Mouse (Mus musculus) intestine, postnatal 0 days (tissue): ENCODE data around the gene Ikzf1. TPM values are rescaled to one million over a fixed set of nuclear protein-coding genes. Genes with fewer than 3 reads are reported as not detected.

Experiments used
- ATAC-seq: fragments of 200-750 bp; cut with Nextera tagmentation; 2 replicates; pipeline ENCODE4 v1.8.0; 2017; ENCODE audit warnings: mild to moderate bottlenecking, moderate TSS enrichment, moderate library complexity
- H3K27ac ChIP-seq: fragments of 300-500 bp; sonication (generic); 2 replicates; pipeline ENCODE4 v1.5.1; 2014; ENCODE audit warnings: mild to moderate bottlenecking, low read depth, low read length, moderate library complexity
- H3K27me3 ChIP-seq: fragments of 300-500 bp; sonication (generic); replicated peaks from 2 replicates; pipeline ENCODE4 v1.6.1; 2014; ENCODE audit warnings: low read length, mixed read lengths; ENCODE audit not compliant: control insufficient read depth, insufficient read depth
- H3K36me3 ChIP-seq: fragments of 300-500 bp; sonication (generic); 2 replicates; pipeline ENCODE4 v1.6.1; 2014; ENCODE audit warnings: mild to moderate bottlenecking, moderate library complexity; ENCODE audit not compliant: control insufficient read depth, insufficient read depth
- H3K4me1 ChIP-seq: fragments of 300-500 bp; sonication (generic); replicated peaks from 2 replicates; pipeline ENCODE4 v1.6.1; 2014; ENCODE audit warnings: antibody characterized with exemption, low read length, mixed read lengths; ENCODE audit not compliant: control insufficient read depth, insufficient read depth
- H3K4me2 ChIP-seq: fragments of 300-500 bp; sonication (generic); replicated peaks from 2 replicates; pipeline ENCODE4 v1.6.1; 2014; ENCODE audit warnings: low read depth, mild to moderate bottlenecking, moderate library complexity
- H3K4me3 ChIP-seq: fragments of 300-500 bp; sonication (generic); 2 replicates; pipeline ENCODE4 v1.5.1; 2014; ENCODE audit warnings: low read depth, low read length
- H3K9ac ChIP-seq: fragments of 300-500 bp; sonication (generic); 2 replicates; pipeline ENCODE4 v1.6.1; 2014; ENCODE audit warnings: mild to moderate bottlenecking, low read depth, low read length
- H3K9me3 ChIP-seq: fragments of 300-500 bp; sonication (generic); 2 replicates; pipeline ENCODE4 v1.6.1; 2016; ENCODE audit warnings: mixed run types; ENCODE audit not compliant: control insufficient read depth
- CTCF ChIP-seq: sonication (generic); IDR thresholded peaks from 2 replicates; pipeline ENCODE4 v1.5.1; 2016; ENCODE audit warnings: low read depth, mild to moderate bottlenecking, control low read depth, antibody characterized with exemption, moderate library complexity
- WGBS: fragments of 180-500 bp; shearing (Covaris S2); extraction: QIAGEN DNeasy Blood & Tissue Kit; methylation state at CpG from one replicate; pipeline ENCODE4 v1.1.7; 2014; 5-methylcytosine and 5-hydroxymethylcytosine counted together
- polyA plus RNA-seq: library from polyadenylated mRNA; unstranded; fragments of >200 nt; fragmentation: Nextera tagmentation; extraction: Ambion mirVana; gene quantifications from 2 replicates; pipeline ENCODE4 v1.2.1, GENCODE M21; 2015

Ikzf1 gene
- polyA plus RNA-seq, 1 experiment from 2014 or later, result 0.85 TPM

GRCm38 (mm10) chr11:11766105-11766504, 81.3 kb downstream of the Ikzf1 start:
- Histone ChIP-seq H3K27ac (no peak overlapping the region), H3K9me3 (no peaks in the 10 kb centered on the region), H3K36me3 (no peaks in the 10 kb centered on the region), H3K9ac (no peak overlapping the region), H3K4me3 (no peak overlapping the region), H3K4me2 (no peak overlapping the region), H3K27me3 (no peaks in the 10 kb centered on the region), H3K4me1 (no peaks in the 10 kb centered on the region)
- 72% methylated on average over 1 of the region's 1 CpGs for WGBS
- no peak for TF ChIP-seq CTCF
- no peak for ATAC-seq

DNA sequence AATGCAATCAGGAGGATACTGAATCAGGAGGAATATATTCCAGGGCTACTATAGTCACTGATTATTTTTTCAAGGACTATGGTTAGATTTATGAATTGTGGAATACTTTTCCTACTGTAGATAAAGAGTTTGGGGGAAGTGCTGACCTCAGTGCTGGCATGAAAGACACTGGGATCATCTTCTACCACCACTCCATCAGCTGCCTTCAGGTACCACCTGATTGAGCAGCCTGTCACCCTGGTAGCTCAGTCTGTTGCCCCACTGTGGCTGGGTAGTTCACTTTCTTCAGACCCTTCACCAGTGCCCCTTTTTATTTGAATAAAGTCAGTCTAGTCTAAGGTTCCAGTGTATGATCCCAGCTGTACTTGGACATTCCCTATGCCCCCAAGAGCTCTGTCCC, 81.9 kb downstream of the Ikzf1 start:
- Histone ChIP-seq H3K4me3 (no peak overlapping the region), H3K27me3 (no peaks in the 10 kb centered on the region), H3K9ac (no peak overlapping the region), H3K4me2 (no peak overlapping the region), H3K4me1 (no peaks in the 10 kb centered on the region), H3K36me3 (no peaks in the 10 kb centered on the region), H3K9me3 (no peaks in the 10 kb centered on the region), H3K27ac (no peak overlapping the region)
- ATAC-seq, result no peak
- no peak for TF ChIP-seq CTCF

DNA sequence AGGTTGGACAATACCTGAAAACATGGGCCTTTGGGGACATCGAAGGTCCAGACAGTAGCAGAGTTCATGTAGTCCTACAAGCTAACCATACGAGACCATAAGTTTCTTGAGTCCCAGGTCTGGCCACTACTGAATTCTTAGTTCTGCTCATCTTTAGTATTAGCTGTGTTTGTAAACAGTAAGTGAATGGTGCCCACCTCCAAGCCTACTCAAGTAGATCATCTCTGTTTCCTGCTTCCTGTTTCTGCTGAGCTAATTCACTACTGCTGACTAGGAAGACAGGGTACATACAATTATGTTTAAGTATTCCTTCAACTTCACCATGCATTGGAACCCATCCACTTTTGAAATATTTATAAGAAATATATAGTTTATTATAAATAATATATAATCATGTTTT, 83.3 kb downstream of the Ikzf1 start:
- H3K4me2 ChIP-seq, result no peak overlapping the region
- H3K27ac ChIP-seq, result no peak overlapping the region
- no peak for ATAC-seq
- no peaks in the 10 kb centered on the region for H3K27me3 ChIP-seq
- no peaks in the 10 kb centered on the region for H3K9me3 ChIP-seq
- H3K4me3 ChIP-seq, result no peak overlapping the region
- no peak for TF ChIP-seq CTCF
- no peaks in the 10 kb centered on the region for H3K36me3 ChIP-seq
- H3K9ac ChIP-seq, result no peak overlapping the region
- WGBS, result 82% methylated on average over 2 of the region's 2 CpGs
- no peaks in the 10 kb centered on the region for H3K4me1 ChIP-seq

GRCm38 (mm10) chr11:11769281-11769680, 84.5 kb downstream of the Ikzf1 start:
- no peaks in the 10 kb centered on the region for H3K36me3 ChIP-seq
- no peaks in the 10 kb centered on the region for H3K9me3 ChIP-seq
- 92% methylated on average over 20 of the region's 20 CpGs for WGBS
- no peaks in the 10 kb centered on the region for H3K4me1 ChIP-seq
- no peak for TF ChIP-seq CTCF
- ATAC-seq, result no peak
- no peak overlapping the region for H3K4me2 ChIP-seq
- no peak overlapping the region for H3K9ac ChIP-seq
- no peak overlapping the region for H3K4me3 ChIP-seq
- H3K27me3 ChIP-seq, result no peaks in the 10 kb centered on the region
- no peak overlapping the region for H3K27ac ChIP-seq

DNA sequence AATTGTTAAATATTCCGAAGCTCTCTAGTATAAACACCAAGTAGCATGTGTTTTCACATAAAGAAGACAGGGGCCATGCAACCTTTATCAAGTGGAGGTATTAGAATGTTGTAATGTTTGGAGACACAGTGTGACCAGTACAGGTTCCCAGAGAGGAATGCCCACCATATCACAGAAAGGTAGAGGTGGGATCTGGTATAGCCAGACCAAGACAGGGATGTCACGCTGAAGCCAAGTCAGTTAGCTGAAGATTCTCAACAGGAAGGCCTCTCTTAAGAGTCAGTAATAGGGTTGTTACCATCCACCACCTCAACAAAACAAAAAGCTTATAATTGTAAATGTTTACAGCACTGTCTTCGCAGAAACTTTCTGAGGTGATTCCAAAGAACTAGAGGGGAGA, 85.9 kb downstream of the Ikzf1 start:
- Histone ChIP-seq H3K9me3 (no peaks in the 10 kb centered on the region), H3K27me3 (no peaks in the 10 kb centered on the region), H3K4me3 (no peak overlapping the region), H3K36me3 (no peaks in the 10 kb centered on the region), H3K27ac (no peak overlapping the region), H3K4me1 (no peaks in the 10 kb centered on the region), H3K4me2 (no peak overlapping the region), H3K9ac (no peak overlapping the region)
- no peak for ATAC-seq
- no peak for TF ChIP-seq CTCF
- 86% methylated on average over 3 of the region's 3 CpGs for WGBS

- no peak for TF ChIP-seq CTCF
- no peak overlapping the region for H3K9ac ChIP-seq
- no peak for ATAC-seq
- H3K27ac ChIP-seq, result no peak overlapping the region
- no peaks in the 10 kb centered on the region for H3K27me3 ChIP-seq
- no peak overlapping the region for H3K4me3 ChIP-seq
- WGBS, result 81% methylated on average over 4 of the region's 4 CpGs
- H3K4me2 ChIP-seq, result no peak overlapping the region
- H3K36me3 ChIP-seq, result no peaks in the 10 kb centered on the region
- H3K9me3 ChIP-seq, result no peaks in the 10 kb centered on the region
- H3K4me1 ChIP-seq, result no peaks in the 10 kb centered on the region
Measured at GRCm38 (mm10) chr11:11772196-11772595, 87.4 kb downstream of the Ikzf1 start.

GRCm38 (mm10) chr11:11774384-11774783, 89.6 kb downstream of the Ikzf1 start:
- no peak overlapping the region for H3K4me2 ChIP-seq
- H3K4me3 ChIP-seq, result no peak overlapping the region
- H3K36me3 ChIP-seq, result no peaks in the 10 kb centered on the region
- no peak for ATAC-seq
- no peak overlapping the region for H3K27ac ChIP-seq
- no peak overlapping the region for H3K9ac ChIP-seq
- H3K9me3 ChIP-seq, result no peaks in the 10 kb centered on the region
- WGBS, result 93% methylated on average over 4 of the region's 4 CpGs
- no peak for TF ChIP-seq CTCF
- H3K4me1 ChIP-seq, result no peaks in the 10 kb centered on the region
- H3K27me3 ChIP-seq, result no peaks in the 10 kb centered on the region
